Mouse (Mus musculus) spleen, adult 2 months (tissue): ENCODE data around the gene Casq2. TPM values are rescaled to one million over a fixed set of nuclear protein-coding genes. Genes with fewer than 3 reads are reported as not detected.

ENCODE experiments used
- DNase-seq, 2 experiments: peaks; one replicate each; pipeline versions ENCODE4 v3.0.0 to v3.0.0-alpha.2; 2012 to 2021; ENCODE audit warnings: low spot score in 2 of 2, low read depth in 1 of 2
- H3K27ac ChIP-seq: fragments of 200-500 bp; 2 replicates; pipeline ENCODE4 v1.5.1; 2012; ENCODE audit warnings: low read length, inconsistent platforms; ENCODE audit not compliant: insufficient read depth
- H3K27me3 ChIP-seq: fragments of 200-500 bp; 2 replicates; pipeline ENCODE4 v1.6.1; 2012; ENCODE audit warnings: mild to moderate bottlenecking, moderate library complexity, low read length, inconsistent platforms; ENCODE audit not compliant: control insufficient read depth, insufficient read depth
- H3K36me3 ChIP-seq: fragments of 200-500 bp; 2 replicates; pipeline ENCODE4 v1.6.1; 2012; ENCODE audit warnings: mild to moderate bottlenecking, low read length, inconsistent platforms; ENCODE audit not compliant: control insufficient read depth, insufficient read depth
- H3K4me1 ChIP-seq: fragments of 200-500 bp; 2 replicates; pipeline ENCODE4 v1.6.1; 2011; ENCODE audit warnings: inconsistent platforms; ENCODE audit not compliant: control insufficient read depth, insufficient read depth, insufficient read length
- H3K4me3 ChIP-seq: fragments of 200-500 bp; 2 replicates; pipeline ENCODE4 v1.5.1; 2011; ENCODE audit warnings: mild to moderate bottlenecking, inconsistent platforms; ENCODE audit not compliant: insufficient read depth, insufficient read length; ENCODE audit errors: extremely low read depth
- CTCF ChIP-seq: fragments of 200-500 bp; IDR thresholded peaks from 2 replicates; pipeline ENCODE4 v1.5.1; 2011; ENCODE audit warnings: mild to moderate bottlenecking, inconsistent platforms; ENCODE audit not compliant: insufficient read depth, insufficient read length, insufficient replicate concordance; ENCODE audit errors: extremely low read depth
- POLR2A ChIP-seq: fragments of 200-500 bp; IDR thresholded peaks from 2 replicates; pipeline ENCODE4 v1.6.1; 2011; ENCODE audit warnings: low read depth, low read length, inconsistent platforms
- WGBS: fragments of 180-500 bp; shearing (Covaris S2); methylation state at CpG from one replicate; pipeline ENCODE4 v1.1.7; 2018; 5-methylcytosine and 5-hydroxymethylcytosine counted together
- polyA plus RNA-seq: library from polyadenylated mRNA; depleted of rRNA; stranded (reverse); fragments of >200 nt; gene quantifications from 2 replicates; pipeline ENCODE4 v1.2.3, GENCODE M21; 2012

Casq2 gene
- polyA plus RNA-seq, 1 experiment = 0.21 TPM

DNA sequence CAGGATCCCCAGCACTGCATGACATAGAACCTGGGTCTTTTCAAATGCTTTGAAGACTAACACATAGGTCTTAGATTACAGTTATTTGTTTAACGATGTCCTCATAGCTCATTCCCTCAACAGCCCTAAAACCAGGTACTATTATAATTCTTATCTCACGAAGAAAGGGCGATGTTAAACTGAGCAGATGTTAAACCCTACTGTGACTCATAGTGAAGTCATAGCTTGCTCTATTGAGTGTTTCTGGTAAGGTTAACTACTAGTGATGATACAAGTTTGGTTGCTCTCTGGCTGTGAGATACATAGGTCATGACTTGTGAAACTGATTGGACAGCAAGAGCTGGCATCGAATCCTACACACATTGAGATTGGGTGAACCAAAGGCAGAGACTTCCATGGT lies 56.7 kb downstream of the Casq2 start:
- DNase-seq = no peak
- Histone ChIP-seq H3K36me3 (no peaks in the 10 kb centered on the region), H3K27ac (no peak overlapping the region), H3K4me1 (no peaks in the 10 kb centered on the region), H3K4me3 (no peak overlapping the region), H3K27me3 (no peaks in the 10 kb centered on the region)
- 96% methylated on average over 4 of the region's 4 CpGs for WGBS
- no peak for TF ChIP-seq CTCF
- TF ChIP-seq POLR2A = no peak

DNA sequence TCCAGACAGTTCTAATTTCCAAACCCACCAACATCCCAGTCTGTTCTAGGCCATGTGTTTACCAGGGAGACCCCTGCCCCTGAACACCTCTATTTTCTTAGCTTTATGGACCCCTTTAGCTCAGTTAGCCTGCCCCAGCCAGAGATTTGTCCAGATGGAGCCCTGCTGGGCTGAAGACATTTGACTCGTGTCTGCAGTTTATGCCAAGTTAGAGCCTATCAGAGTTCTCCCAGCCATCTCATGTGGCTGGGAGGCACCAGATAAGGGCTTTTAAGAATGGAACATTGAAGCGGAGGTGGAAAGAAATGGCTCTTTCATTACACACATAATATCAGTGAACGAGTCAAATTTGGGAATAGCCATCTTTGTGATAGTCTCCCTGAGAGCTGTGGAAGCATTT lies 57.3 kb downstream of the Casq2 start:
- H3K36me3 ChIP-seq = no peaks in the 10 kb centered on the region
- TF ChIP-seq POLR2A (no peak), CTCF (no peak)
- H3K4me1 ChIP-seq = no peaks in the 10 kb centered on the region
- no peaks in the 10 kb centered on the region for H3K27me3 ChIP-seq
- no peak overlapping the region for H3K4me3 ChIP-seq
- H3K27ac ChIP-seq = no peak overlapping the region
- no peak for DNase-seq
- 84% methylated on average over 3 of the region's 3 CpGs for WGBS

DNA sequence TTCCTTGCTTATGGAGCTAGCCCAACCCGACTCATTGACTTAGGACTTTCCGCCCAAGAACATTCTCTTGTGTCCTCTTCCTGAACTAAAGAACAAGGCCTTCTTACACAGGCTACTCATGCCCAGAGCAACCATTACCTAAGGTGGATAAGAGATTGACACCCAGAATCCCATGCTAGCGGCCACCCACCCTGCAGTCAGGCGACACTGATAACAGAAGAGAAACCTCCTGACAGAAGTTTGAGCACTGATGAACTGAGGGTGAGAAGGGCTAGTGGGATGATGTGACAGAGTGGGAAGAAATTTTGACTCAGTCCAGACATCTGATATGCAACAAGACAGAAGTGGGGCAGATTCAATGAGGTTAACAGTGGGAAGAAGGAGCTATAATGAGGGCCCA lies 58.2 kb downstream of the Casq2 start:
- 91% methylated on average over 4 of the region's 4 CpGs for WGBS
- H3K4me3 ChIP-seq = no peak overlapping the region
- TF ChIP-seq POLR2A (no peak), CTCF (no peak)
- no peaks in the 10 kb centered on the region for H3K36me3 ChIP-seq
- DNase-seq = no peak
- no peaks in the 10 kb centered on the region for H3K4me1 ChIP-seq
- H3K27ac ChIP-seq = no peak overlapping the region; the same call in 1 of the 2 replicates
- H3K27me3 ChIP-seq = no peaks in the 10 kb centered on the region

DNA sequence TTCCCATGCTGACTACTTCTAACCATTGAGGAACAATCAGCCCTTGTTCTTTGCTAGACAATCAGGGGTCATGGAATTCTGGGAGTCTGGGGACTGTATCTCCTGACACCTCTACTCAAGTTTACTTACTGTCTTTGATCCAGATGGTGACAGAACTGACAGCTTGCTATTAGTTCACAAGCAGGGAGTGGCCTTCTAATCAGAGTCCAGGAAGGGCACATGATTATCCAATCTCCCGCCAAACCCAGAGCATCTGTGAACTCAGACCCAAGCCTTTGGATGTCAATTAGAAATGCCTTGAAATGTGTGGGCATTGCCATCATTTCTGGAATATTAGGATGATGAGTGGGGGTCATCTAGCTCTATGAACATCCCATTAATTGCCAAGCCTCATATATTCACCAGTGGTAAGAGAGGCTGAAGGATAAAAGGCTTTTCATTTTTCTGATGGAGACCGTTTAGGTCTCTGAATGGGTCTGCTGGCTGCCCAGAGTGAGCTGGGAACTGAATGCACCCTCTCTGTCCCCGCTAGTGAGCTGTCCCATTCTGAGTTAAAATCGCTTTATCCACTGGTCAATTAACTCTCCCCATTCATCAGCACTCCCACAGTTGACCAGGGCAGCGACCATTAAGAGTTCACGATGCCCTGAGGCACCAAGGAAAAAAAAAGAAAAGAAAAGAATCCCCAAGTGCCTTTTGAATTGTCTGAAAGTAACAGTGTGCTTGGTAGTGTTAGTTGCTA lies 59.6 kb downstream of the Casq2 start:
- Histone ChIP-seq H3K36me3 (no peaks in the 10 kb centered on the region), H3K4me1 (no peaks in the 10 kb centered on the region), H3K27me3 (no peaks in the 10 kb centered on the region), H3K27ac (no peak overlapping the region), H3K4me3 (no peak overlapping the region)
- no peak for DNase-seq
- 86% methylated on average over 6 of the region's 6 CpGs for WGBS
- TF ChIP-seq POLR2A (no peak), CTCF (no peak)

DNA sequence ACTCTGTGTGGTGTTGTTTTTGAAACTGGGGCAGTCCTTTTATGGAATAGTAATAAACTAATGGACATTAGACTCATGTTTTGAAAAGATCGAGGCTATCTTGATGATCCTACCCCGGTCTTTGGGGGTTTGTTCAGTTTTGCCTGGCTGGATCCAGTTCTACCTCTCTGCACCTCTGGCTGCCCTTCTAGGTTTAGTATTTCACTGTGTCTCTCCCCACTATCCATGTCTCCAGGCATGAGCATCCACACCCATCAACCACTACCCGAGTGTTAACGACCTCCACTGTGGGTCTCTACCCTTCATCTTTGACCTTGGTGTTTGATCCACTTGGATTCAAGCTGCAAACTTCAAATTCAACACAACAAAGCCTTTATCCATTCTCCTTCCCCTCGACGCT lies 60.2 kb downstream of the Casq2 start:
- TF ChIP-seq CTCF = no peak
- no peak for TF ChIP-seq POLR2A
- no peak overlapping the region for H3K27ac ChIP-seq
- no peaks in the 10 kb centered on the region for H3K4me1 ChIP-seq
- no peak for DNase-seq
- no peaks in the 10 kb centered on the region for H3K36me3 ChIP-seq
- WGBS = 94% methylated on average over 6 of the region's 6 CpGs
- H3K27me3 ChIP-seq = no peaks in the 10 kb centered on the region
- H3K4me3 ChIP-seq = no peak overlapping the region

DNA sequence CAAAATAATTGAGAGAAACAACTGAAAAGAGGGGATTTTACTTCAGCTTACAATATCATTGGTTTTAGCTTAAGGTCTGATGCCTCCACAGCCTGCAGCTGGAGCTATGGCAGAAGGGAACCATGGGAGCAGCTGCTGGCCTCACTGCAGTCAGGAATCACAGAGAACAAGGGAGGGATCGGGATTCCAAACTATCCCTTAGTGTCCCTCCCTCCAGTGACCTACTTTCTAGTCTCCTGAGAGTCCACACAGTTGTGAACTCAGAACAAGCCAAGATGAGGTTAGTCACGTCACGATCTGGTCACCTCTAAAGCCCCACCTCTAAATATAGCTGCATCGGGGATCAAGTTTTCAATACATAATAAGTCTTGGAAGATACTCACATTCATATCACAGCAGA lies 61.0 kb downstream of the Casq2 start:
- Histone ChIP-seq H3K36me3 (no peaks in the 10 kb centered on the region), H3K27ac (no peak overlapping the region), H3K27me3 (no peaks in the 10 kb centered on the region), H3K4me1 (no peaks in the 10 kb centered on the region), H3K4me3 (no peak overlapping the region)
- no peak for TF ChIP-seq CTCF
- DNase-seq = no peak
- WGBS = 87% methylated on average over 4 of the region's 4 CpGs

DNA sequence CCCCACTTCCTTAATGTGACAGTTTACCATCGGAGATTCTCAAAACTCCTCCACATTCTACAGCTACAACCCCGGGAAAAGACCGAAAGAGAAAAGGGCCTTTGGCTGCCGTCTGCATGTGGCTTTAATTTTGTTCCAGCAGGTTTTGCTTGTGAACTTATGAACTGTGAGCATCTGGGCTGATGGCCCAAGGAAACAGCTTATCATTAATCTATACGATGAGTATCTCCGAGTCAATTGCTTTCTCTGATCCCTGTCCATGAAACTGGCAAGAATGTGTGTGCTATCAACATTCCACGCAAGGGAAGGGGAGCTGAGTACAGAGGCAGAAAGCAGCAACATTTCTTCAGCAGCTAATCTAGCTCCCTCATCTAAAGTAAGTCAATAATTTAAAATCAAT lies 63.7 kb downstream of the Casq2 start:
- no peak overlapping the region for H3K4me3 ChIP-seq
- H3K36me3 ChIP-seq = no peaks in the 10 kb centered on the region
- DNase-seq = no peak
- H3K4me1 ChIP-seq = no peaks in the 10 kb centered on the region
- 79% methylated on average over 7 of the region's 7 CpGs for WGBS
- no peak overlapping the region for H3K27ac ChIP-seq
- TF ChIP-seq POLR2A (no peak), CTCF (no peak)
- H3K27me3 ChIP-seq = no peaks in the 10 kb centered on the region
